Mouse (Mus musculus): ENCODE measurements around the gene Atp8a1. TPM values are rescaled to one million over a fixed set of nuclear protein-coding genes. Genes with fewer than 3 reads are reported as not detected.

The Atp8a1 gene
- polyA plus RNA-seq (2016; fragmentation: Nextera tagmentation; extraction: Ambion mirVana), result 14.2 and 17.0 TPM in 2 replicates

DNA sequence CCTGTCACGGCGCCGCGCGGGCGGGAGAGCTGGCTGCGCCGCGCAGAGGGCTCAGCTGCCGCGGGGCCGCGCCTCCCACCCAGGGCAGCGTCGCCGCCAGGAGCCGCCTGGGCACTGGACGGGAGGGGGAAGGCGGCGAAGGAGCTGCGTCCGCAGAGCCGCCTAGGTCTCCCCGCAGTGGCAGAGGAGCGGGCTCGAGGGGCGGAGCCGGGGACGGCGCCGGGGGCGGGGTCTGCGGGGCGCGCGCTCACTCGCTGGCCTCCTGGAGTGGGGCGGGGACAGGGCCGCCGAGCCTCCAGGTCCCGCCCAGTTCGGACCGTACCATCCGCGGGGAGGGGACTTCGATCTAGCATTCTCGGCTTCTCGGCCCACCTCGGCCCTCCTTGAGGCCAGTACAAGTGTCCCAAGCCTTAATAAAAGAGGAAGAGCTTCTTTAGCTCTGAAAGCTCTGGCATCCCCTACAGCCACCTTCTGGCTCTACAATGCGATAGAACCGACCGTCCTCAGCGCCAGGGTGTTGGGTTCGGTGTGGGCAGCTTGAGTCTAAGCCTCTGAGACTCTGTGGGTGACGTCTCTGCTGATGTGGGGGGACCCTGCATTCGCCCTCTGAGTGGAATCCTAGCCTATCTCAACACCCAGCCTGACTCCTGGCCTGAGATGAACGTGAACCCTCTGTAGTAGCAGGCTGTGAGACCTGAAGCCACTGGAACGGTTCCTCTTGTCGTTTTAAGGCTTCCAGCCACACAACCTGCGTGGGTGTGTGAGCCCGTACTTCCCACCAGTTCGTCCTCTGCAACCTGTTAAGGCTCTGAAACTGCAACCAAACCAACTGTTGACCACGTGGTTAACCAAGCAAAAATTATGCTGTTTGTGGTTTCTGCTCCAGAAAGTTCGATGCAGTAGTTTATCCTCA is at the start of gene Atp8a1:
Atp8a1 (minus strand) TSS at position 182 of the 913 bp plus-strand sequence.
- H3K27me3 ChIP-seq (ENCODE audit: insufficient read depth, poor library complexity, severe bottlenecking), result no peaks in the 10 kb centered on the region
- H3K27ac ChIP-seq, result peak within 1 kb of the TSS; percentile 92
- no peaks in the 10 kb centered on the region for H3K36me3 ChIP-seq
- WGBS, result 1% methylated on average over 61 of the region's 64 CpGs
- H3K4me3 ChIP-seq, result peak within 1 kb of the TSS; percentile 95
- peaks cover 53% of the 10 kb centered on the region for H3K4me1 ChIP-seq (replicated peaks)
- H3K9me3 ChIP-seq, result no peaks in the 10 kb centered on the region
- DNase-seq (ENCODE audit: low spot score), result peak; percentile 99

DNA sequence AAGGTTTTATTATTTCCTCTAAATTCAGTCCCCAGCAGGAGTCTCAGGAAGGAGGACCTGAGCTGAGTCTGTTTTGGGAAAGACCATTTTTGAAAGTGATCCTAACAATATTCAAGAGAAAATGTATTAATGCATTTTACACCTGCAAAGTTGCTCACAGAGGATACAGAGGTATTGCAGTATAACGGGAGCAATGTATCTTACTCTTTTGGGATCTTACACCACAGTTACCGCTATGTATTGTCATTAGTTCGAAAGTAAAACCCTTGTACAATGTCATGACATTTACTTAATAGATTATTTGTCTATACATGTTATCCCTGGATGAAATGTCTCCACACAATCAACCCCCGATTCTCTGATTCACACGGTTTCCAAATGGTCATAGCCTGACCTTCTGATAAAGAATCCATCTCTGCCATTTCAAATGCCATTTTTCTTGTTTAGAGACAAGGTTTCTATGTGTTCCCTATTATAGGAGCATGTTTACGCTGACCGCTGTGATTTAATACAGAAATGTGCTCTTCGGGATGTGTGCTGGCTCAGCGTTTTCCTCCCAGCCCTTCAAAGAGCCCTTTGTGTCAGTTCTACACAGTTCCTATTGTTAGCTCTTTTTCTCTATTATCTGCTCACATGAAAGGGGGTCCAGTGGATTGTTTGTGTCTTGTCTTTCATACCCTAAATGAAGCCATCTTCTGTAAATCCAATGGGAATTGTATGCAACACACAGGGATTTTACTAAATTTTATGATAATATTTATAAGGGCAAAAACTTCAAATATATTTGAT is 37.4 kb upstream of the Atp8a1 start:
- H3K4me1 ChIP-seq (replicated peaks), result peaks cover 13% of the 10 kb centered on the region
- H3K9me3 ChIP-seq, result no peaks in the 10 kb centered on the region
- 45% methylated on average over 9 of the region's 9 CpGs for whole genome bisulfite sequencing
- H3K27ac ChIP-seq, result no peak overlapping the region
- H3K27me3 ChIP-seq (ENCODE audit: insufficient read depth, poor library complexity, severe bottlenecking), result no peaks in the 10 kb centered on the region; the same call in 1 of the 2 replicates
- H3K4me3 ChIP-seq, result no peak overlapping the region
- DNase-seq (ENCODE audit: low spot score), result peak; percentile 11
- no peaks in the 10 kb centered on the region for H3K36me3 ChIP-seq

DNA sequence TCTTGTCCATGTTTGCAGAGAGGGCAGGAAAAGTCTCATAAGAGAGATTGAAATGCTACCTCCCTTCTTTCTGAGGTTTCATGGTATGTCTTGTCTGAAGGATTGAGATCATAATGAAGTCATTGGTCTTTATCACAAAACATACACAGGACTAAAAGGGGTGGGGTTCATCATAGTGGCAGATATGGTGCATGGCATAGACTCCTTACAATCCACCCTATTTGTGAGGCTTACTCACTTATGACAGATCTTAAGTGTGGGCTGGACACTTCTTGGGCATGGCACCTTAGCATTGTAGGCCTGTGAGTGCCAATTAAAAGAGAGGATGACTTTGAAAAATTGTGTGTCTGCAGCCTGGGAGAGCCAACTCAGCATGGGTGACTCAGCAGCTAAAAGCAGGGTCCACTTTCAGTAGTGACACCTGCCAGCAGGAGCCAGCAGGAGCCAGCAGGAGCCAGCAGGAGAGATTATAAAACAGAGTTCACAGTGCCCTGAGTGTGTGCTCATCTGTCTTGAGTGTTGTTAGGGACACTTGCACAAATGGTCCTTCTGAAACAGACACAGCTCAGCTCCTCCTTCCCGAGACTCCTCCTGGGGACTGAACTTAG is 36.4 kb upstream of the Atp8a1 start:
- no peak overlapping the region for H3K27ac ChIP-seq
- no peak for DNase-seq (ENCODE audit: low spot score)
- WGBS, result 59% methylated on average over 1 of the region's 1 CpGs

DNA sequence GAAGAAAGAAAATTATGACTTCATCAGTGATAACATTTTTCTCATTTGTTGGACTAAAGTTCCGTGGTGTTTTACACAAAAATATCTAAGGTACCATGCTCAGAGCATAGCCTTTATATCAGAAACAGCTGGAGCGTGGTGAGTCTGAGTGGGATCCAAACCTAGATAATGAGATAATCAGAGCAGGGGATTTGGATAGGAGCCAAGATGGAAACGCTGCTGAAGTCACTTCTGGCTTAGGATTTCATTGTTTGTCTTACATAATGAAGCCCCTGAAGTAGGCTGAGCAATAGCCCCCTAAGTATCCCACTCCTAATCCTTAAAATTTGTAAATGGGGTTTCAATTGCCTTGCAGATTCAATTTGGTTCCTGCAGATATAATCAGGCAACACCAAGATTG is 24.2 kb upstream of the Atp8a1 start:
- WGBS, result 65% methylated on average over 3 of the region's 3 CpGs
- Histone ChIP-seq H3K36me3 (no peaks in the 10 kb centered on the region), H3K27me3 (ENCODE audit: insufficient read depth, poor library complexity, severe bottlenecking) (no peaks in the 10 kb centered on the region), H3K27ac (no peak overlapping the region), H3K9me3 (no peaks in the 10 kb centered on the region), H3K4me3 (no peak overlapping the region), H3K4me1 (replicated peaks) (no peaks in the 10 kb centered on the region)
- DNase-seq (ENCODE audit: low spot score), result no peak

More for the DNA sequence above, 36.4 kb upstream of the Atp8a1 start:
- Histone ChIP-seq H3K9me3 (no peaks in the 10 kb centered on the region), H3K4me3 (no peak overlapping the region), H3K27me3 (ENCODE audit: insufficient read depth, poor library complexity, severe bottlenecking) (no peaks in the 10 kb centered on the region; the same call in 1 of the 2 replicates), H3K36me3 (no peaks in the 10 kb centered on the region), H3K4me1 (replicated peaks) (peaks cover 13% of the 10 kb centered on the region)

DNA sequence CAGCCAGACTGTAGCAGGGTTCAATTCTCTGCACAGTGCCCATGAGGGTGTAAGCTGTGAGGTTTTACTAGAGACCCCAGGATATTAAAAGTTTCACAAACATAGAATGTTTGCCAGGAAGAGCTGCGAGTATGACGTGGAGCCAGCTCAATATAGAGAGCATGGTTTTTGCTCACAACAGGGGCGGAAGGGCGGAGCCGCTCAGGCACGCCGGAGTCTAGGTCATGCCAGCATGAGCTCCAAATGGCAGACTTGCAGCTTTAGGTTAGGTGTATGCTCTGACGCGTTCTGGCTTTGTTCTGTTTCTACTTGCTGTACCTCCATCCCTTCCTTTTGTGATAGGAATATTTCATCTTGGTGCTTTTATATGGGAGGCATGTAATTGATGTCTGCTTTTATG is 19.0 kb upstream of the Atp8a1 start:
- WGBS, result 75% methylated on average over 9 of the region's 9 CpGs
- Histone ChIP-seq H3K4me1 (replicated peaks) (peaks cover 11% of the 10 kb centered on the region), H3K27ac (no peak overlapping the region), H3K36me3 (no peaks in the 10 kb centered on the region), H3K4me3 (no peak overlapping the region), H3K9me3 (no peaks in the 10 kb centered on the region), H3K27me3 (ENCODE audit: insufficient read depth, poor library complexity, severe bottlenecking) (no peaks in the 10 kb centered on the region)
- no peak for DNase-seq (ENCODE audit: low spot score)

DNA sequence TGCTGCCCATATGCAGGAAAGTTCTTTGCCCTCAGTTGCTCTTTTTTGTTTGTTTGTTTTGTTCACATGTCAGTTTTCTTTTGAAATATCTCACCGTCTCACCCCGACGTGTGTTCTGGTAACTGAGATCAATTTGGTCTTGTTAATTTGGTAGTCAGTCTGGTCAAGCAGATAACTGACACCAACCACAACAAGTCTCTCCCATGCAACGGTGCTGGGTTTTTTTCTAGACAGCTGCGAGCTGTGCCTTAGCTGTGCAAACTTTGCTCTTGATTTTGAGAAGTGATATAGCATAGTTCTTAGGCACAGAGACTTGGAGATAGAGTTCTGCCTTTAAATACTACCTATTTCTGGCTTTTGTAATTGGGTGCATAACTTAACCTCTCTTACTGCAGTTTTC is 18.4 kb upstream of the Atp8a1 start:
- WGBS, result 71% methylated on average over 5 of the region's 5 CpGs
- no peak for DNase-seq (ENCODE audit: low spot score)
- Histone ChIP-seq H3K4me3 (no peak overlapping the region), H3K27me3 (ENCODE audit: insufficient read depth, poor library complexity, severe bottlenecking) (no peaks in the 10 kb centered on the region), H3K9me3 (no peaks in the 10 kb centered on the region), H3K4me1 (replicated peaks) (peaks cover 11% of the 10 kb centered on the region), H3K36me3 (no peaks in the 10 kb centered on the region), H3K27ac (no peak overlapping the region)

DNA sequence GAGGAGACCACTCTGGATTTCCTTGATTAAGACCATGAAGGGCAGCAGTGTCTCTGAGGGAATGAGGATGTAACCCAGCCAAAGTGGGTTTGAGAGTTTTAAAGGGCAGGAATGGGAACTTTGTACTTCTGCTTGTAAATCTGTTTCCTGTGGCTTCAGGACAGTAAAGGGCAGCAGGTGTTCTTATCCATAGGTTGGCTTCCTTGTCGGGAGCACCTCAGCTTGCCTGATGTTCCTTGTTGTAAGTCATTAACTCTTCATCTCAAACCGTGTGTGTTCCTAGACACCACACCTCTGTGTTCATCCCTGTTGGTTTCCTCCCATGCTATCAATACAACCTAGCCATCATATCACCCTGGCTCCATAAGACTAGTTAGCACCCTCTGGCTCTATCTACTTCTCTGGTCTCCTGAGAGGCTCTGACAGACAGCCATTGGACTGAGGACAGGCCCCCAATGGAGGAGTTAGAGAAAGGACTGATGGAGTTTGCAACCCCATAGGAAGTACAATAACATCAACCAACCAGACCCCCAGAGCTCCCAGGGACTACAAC is 17.4 kb upstream of the Atp8a1 start:
- H3K4me1 ChIP-seq (replicated peaks), result peaks cover 11% of the 10 kb centered on the region
- no peak overlapping the region for H3K27ac ChIP-seq
- DNase-seq (ENCODE audit: low spot score), result no peak
- H3K27me3 ChIP-seq (ENCODE audit: insufficient read depth, poor library complexity, severe bottlenecking), result no peaks in the 10 kb centered on the region
- no peaks in the 10 kb centered on the region for H3K36me3 ChIP-seq
- 88% methylated on average over 2 of the region's 2 CpGs for WGBS
- no peak overlapping the region for H3K4me3 ChIP-seq
- no peaks in the 10 kb centered on the region for H3K9me3 ChIP-seq

DNA sequence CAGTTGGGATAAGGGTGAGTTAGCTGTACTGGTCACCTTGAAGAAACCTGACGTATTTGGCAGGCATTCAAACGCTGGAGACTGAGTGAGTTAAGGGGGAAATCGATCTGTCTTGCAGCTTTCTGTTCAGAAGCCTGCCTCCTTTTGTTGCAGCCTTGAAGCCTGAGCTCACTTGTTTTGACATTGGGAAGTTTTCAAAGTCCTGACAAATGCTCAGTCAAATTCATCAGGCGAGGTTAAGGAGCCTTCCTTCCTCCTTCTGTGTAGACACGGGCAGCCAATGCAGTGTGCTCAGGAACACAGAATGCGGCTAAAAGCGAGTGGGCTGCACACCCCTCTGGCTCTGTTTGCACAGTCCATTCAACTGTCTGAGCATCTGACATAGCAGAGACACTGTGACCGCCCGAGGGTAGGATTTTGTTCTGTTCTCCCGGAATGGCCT is 16.7 kb upstream of the Atp8a1 start:
- 54% methylated on average over 10 of the region's 10 CpGs for WGBS
- no peaks in the 10 kb centered on the region for H3K27me3 ChIP-seq (ENCODE audit: insufficient read depth, poor library complexity, severe bottlenecking)
- no peak overlapping the region for H3K4me3 ChIP-seq
- H3K36me3 ChIP-seq, result no peaks in the 10 kb centered on the region
- no peak overlapping the region for H3K27ac ChIP-seq
- H3K4me1 ChIP-seq (replicated peaks), result peaks cover 11% of the 10 kb centered on the region
- DNase-seq (ENCODE audit: low spot score), result no peak
- H3K9me3 ChIP-seq, result no peaks in the 10 kb centered on the region

DNA sequence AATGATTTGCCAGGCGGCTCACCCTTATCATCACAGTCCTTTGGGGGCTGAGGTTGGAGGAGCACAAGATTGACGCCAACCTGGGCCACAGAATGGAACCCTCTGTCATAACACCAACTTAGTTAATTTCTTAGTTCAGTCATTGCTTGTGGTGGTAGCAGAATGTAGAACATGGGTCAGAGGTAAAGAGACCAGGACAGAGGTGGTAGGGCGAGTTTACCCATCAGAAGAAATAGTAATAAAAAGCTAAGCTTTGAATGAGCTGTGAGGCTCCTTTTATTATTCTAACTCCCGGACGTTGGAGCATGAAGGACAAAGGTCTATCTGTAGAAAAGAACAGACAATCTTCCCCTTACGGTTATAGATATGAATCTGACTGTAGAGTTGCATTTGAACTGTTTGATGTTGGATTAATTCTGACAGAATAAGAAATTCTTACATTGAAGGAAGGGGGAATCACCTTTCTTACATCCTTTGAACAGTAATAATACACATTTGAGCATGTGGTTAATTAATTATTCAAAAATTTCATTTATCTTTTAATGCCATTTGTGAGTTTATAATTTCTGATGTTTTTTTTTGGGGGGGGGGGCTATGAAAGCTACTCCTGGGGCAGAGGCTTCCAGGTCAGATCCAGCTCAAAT is 7.9 kb upstream of the Atp8a1 start:
- H3K9me3 ChIP-seq, result no peaks in the 10 kb centered on the region
- H3K4me3 ChIP-seq, result no peak overlapping the region
- no peaks in the 10 kb centered on the region for H3K4me1 ChIP-seq (replicated peaks)
- WGBS, result 91% methylated on average over 6 of the region's 6 CpGs
- no peak for DNase-seq (ENCODE audit: low spot score)
- H3K27ac ChIP-seq, result no peak overlapping the region
- no peaks in the 10 kb centered on the region for H3K27me3 ChIP-seq (ENCODE audit: insufficient read depth, poor library complexity, severe bottlenecking)
- no peaks in the 10 kb centered on the region for H3K36me3 ChIP-seq

DNA sequence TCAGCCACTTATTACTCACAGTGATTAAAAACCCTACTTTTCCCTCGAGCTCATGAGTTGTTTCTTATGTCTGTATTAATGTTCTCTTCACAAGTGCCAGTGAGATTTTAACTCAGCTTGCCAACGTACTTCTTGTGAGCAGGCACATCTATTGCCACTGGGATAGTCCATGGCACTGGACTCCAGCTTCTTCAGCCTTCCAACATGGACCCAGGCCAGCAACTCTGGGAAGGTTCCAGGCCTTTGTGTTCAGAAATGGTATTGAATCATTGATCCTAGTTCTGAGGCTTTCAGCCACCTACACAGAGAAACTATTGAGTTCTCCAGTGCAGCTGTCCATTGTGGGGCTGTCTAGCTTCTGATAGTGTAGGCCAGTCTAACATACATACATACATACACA is 5.6 kb upstream of the Atp8a1 start:
- Histone ChIP-seq H3K36me3 (no peaks in the 10 kb centered on the region), H3K4me1 (replicated peaks) (peaks cover 11% of the 10 kb centered on the region), H3K4me3 (no peak overlapping the region), H3K9me3 (no peaks in the 10 kb centered on the region), H3K27ac (no peak overlapping the region), H3K27me3 (ENCODE audit: insufficient read depth, poor library complexity, severe bottlenecking) (no peaks in the 10 kb centered on the region)
- no peak for DNase-seq (ENCODE audit: low spot score)
- 78% methylated on average over 2 of the region's 2 CpGs for WGBS

DNA sequence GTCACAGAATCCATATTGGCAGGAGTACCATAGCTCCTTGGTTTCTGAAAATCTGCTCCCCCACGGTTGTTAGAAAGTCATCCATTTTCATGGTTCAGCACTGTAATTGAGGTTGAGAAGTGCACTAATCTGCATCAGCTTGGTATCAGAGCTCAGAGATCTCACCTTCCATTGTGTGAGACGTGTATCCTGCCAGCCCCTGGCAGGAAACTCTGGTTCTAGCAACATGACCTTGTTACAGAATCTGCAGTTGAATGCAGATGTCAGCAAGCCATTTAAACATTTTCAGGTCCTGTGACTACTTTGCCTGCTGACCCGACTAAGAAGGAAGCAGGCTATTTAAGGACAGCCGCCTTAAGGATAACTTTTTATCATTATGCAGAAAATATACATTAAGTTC is 2.2 kb upstream of the Atp8a1 start:
- H3K4me1 ChIP-seq (replicated peaks), result peaks cover 43% of the 10 kb centered on the region
- H3K4me3 ChIP-seq, result no peak overlapping the region
- no peaks in the 10 kb centered on the region for H3K9me3 ChIP-seq
- no peaks in the 10 kb centered on the region for H3K36me3 ChIP-seq
- H3K27me3 ChIP-seq (ENCODE audit: insufficient read depth, poor library complexity, severe bottlenecking), result no peaks in the 10 kb centered on the region
- no peak for DNase-seq (ENCODE audit: low spot score)
- 80% methylated on average over 4 of the region's 4 CpGs for whole genome bisulfite sequencing
- no peak overlapping the region for H3K27ac ChIP-seq

DNA sequence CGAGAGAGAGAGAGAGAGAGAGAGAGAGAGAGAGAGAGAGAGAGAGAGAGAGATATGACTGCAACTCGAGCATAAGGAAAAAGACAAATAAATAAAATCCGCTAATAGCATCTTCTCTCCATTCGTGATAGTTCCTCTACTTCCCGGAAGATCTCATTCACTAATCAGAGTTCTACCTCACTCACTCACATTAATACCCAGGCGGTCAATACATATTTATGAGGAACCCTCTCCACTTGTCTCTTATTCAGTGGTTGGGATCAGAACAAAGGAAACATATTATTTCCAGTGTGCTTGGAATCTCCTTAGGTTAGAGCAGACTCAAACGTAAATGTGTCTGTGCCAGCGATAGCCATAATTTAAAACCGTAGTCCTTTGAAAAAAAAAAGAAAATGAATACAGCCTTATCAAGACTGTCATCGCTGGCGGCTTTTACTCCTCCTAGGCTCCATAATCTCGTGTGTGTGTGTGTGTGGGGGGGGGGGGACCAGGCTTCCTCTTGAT is 1.3 kb upstream of the Atp8a1 start:
- Histone ChIP-seq H3K9me3 (no peaks in the 10 kb centered on the region), H3K27ac (no peak overlapping the region), H3K27me3 (ENCODE audit: insufficient read depth, poor library complexity, severe bottlenecking) (no peaks in the 10 kb centered on the region), H3K4me1 (replicated peaks) (peaks cover 50% of the 10 kb centered on the region), H3K4me3 (0 out of 2 replicates have a peak overlapping the region, but pooled peaks have one; percentile 95), H3K36me3 (no peaks in the 10 kb centered on the region)
- 78% methylated on average over 12 of the region's 12 CpGs for WGBS
- DNase-seq (ENCODE audit: low spot score), result no peak
